Mouse (Mus musculus) left cerebral cortex, adult 18-20 months (tissue): ENCODE results near the gene Prl7a2. TPM values are rescaled to one million over a fixed set of nuclear protein-coding genes. Genes with fewer than 3 reads are reported as not detected.

Experiments
- DNase-seq, 2 experiments: peaks; one replicate each; pipeline ENCODE4 v3.0.0; 2021 to 2022; ENCODE audit warnings: low spot score in 2 of 2, mixed read lengths in 1 of 2
- long read RNA-seq, 2 experiments: library from polyadenylated mRNA; stranded (forward); transcript quantifications; one replicate each; pipeline ENCODE4 v2.0.0; 2021
- total RNA-seq, 2 experiments: library from RNA; stranded (reverse); gene quantifications; 2 replicates each; pipeline ENCODE4 v1.2.3; 2021

Prl7a2 gene
- total RNA-seq = not detected
- long read RNA-seq, experiment 1 = 0 reads
- long read RNA-seq, experiment 2 = 0 reads

DNA sequence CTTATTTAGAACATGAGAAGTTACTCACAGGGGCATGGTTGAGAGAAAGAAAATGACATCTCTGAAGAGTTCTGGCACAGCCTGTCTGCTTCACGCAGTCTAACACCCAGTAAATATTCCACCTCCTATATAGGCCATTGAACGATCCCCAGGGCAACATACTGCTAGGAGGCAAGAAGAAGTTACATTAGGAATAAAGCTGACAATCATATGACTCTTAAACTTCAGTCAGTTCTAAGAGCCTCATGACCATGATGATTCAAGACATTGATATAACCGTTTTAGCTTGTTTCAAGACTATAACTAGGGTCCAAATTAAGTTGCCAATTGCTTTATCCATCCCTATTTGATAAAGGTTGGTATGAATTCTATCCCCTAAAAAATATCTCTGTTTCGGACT is at the start of gene Prl7a2:
Prl7a2 (minus strand) TSS at position 101 of the 400 bp plus-strand sequence.
- DNase-seq = no peak

DNA sequence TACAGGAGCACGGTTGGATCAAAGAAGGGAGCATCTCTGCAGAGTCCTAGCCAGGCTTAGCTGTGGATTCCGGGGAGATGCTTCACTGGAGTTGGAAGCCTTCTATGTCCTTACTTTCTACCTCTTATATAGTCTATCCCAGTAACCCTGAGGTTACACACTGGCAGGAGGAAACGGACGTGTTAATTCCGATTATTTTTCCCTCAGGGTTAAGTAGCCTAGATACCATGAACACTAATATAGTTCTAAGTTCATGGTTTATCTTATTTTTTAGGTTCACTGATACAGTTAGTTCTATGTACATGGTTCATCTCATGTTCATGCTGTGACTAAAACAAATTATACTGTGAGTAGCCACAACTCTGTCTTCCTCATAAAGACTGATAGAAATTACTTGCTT is 48.8 kb upstream of the Prl7a2 start, which contains the start of gene Prl7d1:
Prl7d1 (minus strand) TSS at position 101 of the 400 bp plus-strand sequence.
- DNase-seq = no peak

DNA sequence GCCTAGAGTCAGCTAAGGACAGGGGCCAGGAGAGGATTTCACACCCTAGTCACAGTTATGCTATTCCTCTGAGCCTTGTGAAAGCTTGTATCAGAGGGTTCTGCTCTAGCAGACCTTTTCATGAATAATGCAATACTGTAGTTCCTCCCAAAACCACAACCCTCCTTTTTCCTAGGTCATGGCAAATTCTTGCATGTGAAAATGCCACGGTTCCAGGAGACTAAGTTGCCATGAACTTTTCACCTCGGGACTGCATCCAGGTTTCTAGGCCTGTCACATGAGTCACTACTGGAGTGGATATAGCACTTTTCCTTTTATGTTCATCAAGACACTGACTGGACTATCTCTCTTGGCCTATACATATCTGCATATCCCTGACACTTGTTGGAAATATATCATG is 38.7 kb upstream of the Prl7a2 start:
- no peak for DNase-seq

DNA sequence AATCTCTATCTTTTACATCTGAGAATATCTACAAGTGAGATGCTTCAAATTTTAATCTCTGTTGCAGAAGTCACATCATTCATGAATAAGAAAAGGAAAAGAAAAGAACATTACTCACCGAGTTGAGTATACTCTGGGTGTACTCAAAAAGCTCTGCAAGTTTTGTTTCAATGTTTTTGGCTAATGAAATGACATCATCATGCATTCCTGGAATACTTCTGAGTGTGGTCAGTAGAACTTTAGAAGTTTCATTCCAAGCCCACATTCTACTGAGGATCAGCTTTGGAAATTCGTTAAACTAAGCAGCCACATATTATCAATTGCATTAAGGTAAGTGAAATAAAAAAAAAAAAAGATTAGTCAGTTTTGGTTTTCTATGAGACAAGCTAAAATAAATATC is 7.1 kb downstream of the Prl7a2 start:
- DNase-seq = no peak

DNA sequence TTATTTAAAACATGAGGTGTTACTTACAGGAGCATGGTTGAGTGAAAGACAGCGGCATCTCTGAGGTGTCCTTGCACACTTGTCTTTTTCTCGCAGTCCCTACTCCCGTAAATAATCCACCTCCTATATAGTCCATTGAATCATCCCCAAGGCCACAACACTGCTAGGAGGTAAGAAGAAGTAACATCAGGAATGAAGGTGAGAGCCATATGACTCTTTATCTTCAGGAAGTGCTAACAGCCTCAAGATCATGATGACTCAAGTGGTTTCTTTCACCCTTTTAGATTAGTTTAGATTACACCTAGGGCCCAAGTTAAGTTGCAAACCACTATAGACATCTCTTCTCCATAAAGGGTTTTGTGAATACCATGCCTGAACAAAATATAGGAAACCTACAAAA is 25.4 kb downstream of the Prl7a2 start, which contains the start of gene Prl7a1:
Prl7a1 (minus strand) TSS at position 101 of the 400 bp plus-strand sequence.
- DNase-seq = no peak

DNA sequence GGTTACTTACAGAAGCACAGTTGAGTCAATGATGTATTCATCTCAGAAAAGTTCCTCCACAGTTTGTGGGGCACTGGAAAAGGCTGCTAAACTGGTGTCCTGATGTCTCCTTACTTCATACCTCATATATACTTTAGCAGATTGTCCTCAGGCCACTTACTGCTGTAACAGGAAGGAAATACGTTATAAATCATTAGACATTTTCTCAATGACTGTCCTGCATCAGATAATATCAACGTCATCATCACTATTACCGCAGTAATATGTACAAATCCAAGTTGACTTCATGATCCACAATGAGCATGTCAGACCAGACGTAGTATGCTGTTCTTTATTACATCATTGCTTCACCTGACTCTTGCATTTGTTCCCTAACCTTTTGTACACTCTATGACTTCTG is 57.4 kb downstream of the Prl7a2 start, which contains the start of gene Prl7b1:
Prl7b1 (minus strand) TSS at position 101 of the 400 bp plus-strand sequence.
- no peak for DNase-seq

Other genes with a start within 250 kb of the Prl7a2 start
- gene Prl8a6, start 229.3 kb downstream of the Prl7a2 start, total RNA-seq = not detected
- not detected for gene Prl8a8, start 154.8 kb downstream of the Prl7a2 start, total RNA-seq
- not detected for gene Prl8a9, start 103.4 kb downstream of the Prl7a2 start, total RNA-seq
- gene Prl8a1, start 85.9 kb downstream of the Prl7a2 start, total RNA-seq = not detected
- gene Prl7b1, start 57.5 kb downstream of the Prl7a2 start, total RNA-seq = not detected
- gene Prl7a1, start 25.5 kb downstream of the Prl7a2 start, total RNA-seq = not detected
- gene Prl7d1, start 48.7 kb upstream of the Prl7a2 start, total RNA-seq = not detected
- not detected for gene Prl7c1, start 112.8 kb upstream of the Prl7a2 start, total RNA-seq
- not detected for gene Prl2a1, start 133.6 kb upstream of the Prl7a2 start, total RNA-seq
- not detected for gene Prl2c1, start 181.3 kb upstream of the Prl7a2 start, total RNA-seq